Mouse (Mus musculus) forebrain, postnatal 0 days (tissue): ENCODE results near the gene Map2k7. TPM values are rescaled to one million over a fixed set of nuclear protein-coding genes. Genes with fewer than 3 reads are reported as not detected.

ENCODE experiments used
- ATAC-seq: fragments of 200-750 bp; cut with Nextera tagmentation; 2 replicates; pipeline ENCODE4 v1.8.0; 2017; ENCODE audit warnings: mild to moderate bottlenecking, moderate library complexity
- DNase-seq: peaks from one replicate; pipeline ENCODE4 v3.0.0-alpha.2; 2015
- H3K27ac ChIP-seq: fragments of 300-500 bp; sonication (generic); 2 replicates; pipeline ENCODE4 v1.5.1; 2014; ENCODE audit warnings: low read depth, mild to moderate bottlenecking, antibody characterized with exemption, low read length, moderate library complexity, mixed read lengths
- H3K27me3 ChIP-seq: fragments of 300-500 bp; sonication (generic); 2 replicates; pipeline ENCODE4 v1.6.1; 2014; ENCODE audit warnings: mild to moderate bottlenecking, low read length, mixed read lengths; ENCODE audit not compliant: insufficient read depth
- H3K36me3 ChIP-seq: fragments of 300-500 bp; sonication (generic); 2 replicates; pipeline ENCODE4 v1.6.1; 2014; ENCODE audit warnings: mild to moderate bottlenecking, moderate library complexity; ENCODE audit not compliant: insufficient read depth
- H3K4me1 ChIP-seq: fragments of 300-500 bp; sonication (generic); 2 replicates; pipeline ENCODE4 v1.6.1; 2014; ENCODE audit warnings: antibody characterized with exemption; ENCODE audit not compliant: insufficient read depth
- H3K4me2 ChIP-seq: fragments of 300-500 bp; sonication (generic); 2 replicates; pipeline ENCODE4 v1.6.1; 2014; ENCODE audit warnings: low read depth, mild to moderate bottlenecking, moderate library complexity
- H3K4me3 ChIP-seq: fragments of 300-500 bp; sonication (generic); 2 replicates; pipeline ENCODE4 v1.5.1; 2014; ENCODE audit warnings: low read depth, low read length, mixed read lengths
- H3K9ac ChIP-seq: fragments of 300-500 bp; sonication (generic); 2 replicates; pipeline ENCODE4 v1.6.1; 2014; ENCODE audit warnings: mild to moderate bottlenecking
- H3K9me3 ChIP-seq: fragments of 300-500 bp; sonication (generic); 2 replicates; pipeline ENCODE4 v1.6.1; 2016; ENCODE audit warnings: low read length
- CTCF ChIP-seq: sonication (generic); IDR thresholded peaks from 2 replicates; pipeline ENCODE4 v1.5.1; 2016; ENCODE audit warnings: antibody characterized with exemption, control low read depth, low read depth
- WGBS: fragments of 180-500 bp; shearing (Covaris S2); extraction: QIAGEN DNeasy Blood & Tissue Kit; methylation state at CpG from one replicate; pipeline ENCODE4 v1.1.7; 2014; 5-methylcytosine and 5-hydroxymethylcytosine counted together
- polyA plus RNA-seq: library from polyadenylated mRNA; unstranded; fragments of >200 nt; fragmentation: Nextera tagmentation; extraction: Ambion mirVana; gene quantifications from 2 replicates; pipeline ENCODE4 v1.2.1, GENCODE M21; 2015
- total RNA-seq: library from RNA; depleted of rRNA; stranded (reverse); fragments of >200 nt; gene quantifications from 2 replicates; pipeline ENCODE4 v1.2.3, GENCODE M21; 2014

The Map2k7 gene
- total and polyA plus RNA-seq, 2 experiments from 2014 or later = 24.4 to 45.8 TPM

DNA sequence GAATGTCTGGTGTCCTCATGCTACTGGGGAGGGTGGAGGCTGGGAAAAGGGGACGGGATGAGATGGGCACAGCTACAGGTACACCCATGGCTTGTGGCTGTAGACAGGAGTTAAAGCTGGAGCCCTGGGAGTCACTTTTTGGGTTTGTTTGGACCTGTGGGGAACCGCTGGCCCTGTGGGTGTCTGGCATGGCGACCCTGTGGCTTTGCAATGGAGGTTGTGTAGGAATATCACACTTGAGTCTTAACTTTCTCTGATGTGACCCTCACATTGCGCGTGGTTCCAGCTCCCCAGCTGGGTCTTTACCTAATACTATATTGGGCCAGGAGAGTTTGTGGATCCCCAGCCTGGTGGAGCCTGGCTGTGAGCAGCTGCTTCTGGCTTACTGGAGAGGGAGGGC is 6.5 kb downstream of the Map2k7 start:
- DNase-seq (no peak), ATAC-seq (no peak)
- Histone ChIP-seq H3K27me3 (no peaks in the 10 kb centered on the region), H3K4me2 (no peak overlapping the region), H3K9me3 (no peaks in the 10 kb centered on the region), H3K4me3 (no peak overlapping the region), H3K9ac (no peak overlapping the region), H3K27ac (no peak overlapping the region), H3K36me3 (peaks cover 79% of the 10 kb centered on the region), H3K4me1 (peaks cover 5% of the 10 kb centered on the region; the same call in 1 of the 2 replicates)
- no peak for TF ChIP-seq CTCF
- 98% methylated on average over 5 of the region's 5 CpGs for WGBS

DNA sequence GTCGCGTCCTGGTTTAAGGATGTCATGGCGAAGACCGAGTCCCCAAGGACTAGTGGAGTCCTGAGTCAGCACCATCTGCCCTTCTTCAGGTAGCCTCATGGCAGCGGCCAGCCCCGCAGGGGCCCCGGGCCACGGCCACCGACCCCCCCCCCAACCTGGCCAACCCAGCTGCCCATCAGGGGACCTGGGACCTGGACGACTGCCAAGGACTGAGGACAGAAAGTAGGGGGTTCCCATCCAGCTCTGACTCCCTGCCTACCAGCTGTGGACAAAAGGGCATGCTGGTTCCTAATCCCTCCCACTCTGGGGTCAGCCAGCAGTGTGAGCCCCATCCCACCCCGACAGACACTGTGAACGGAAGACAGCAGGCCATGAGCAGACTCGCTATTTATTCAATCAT is 7.2 kb downstream of the Map2k7 start:
- no peak overlapping the region for H3K9ac ChIP-seq
- TF ChIP-seq CTCF = no peak
- no peak overlapping the region for H3K4me3 ChIP-seq
- H3K36me3 ChIP-seq = peaks cover 76% of the 10 kb centered on the region
- ATAC-seq (no peak), DNase-seq (no peak)
- no peaks in the 10 kb centered on the region for H3K27me3 ChIP-seq
- no peak overlapping the region for H3K4me2 ChIP-seq
- 81% methylated on average over 13 of the region's 13 CpGs for WGBS
- no peak overlapping the region for H3K27ac ChIP-seq
- no peaks in the 10 kb centered on the region for H3K4me1 ChIP-seq
- no peaks in the 10 kb centered on the region for H3K9me3 ChIP-seq

DNA sequence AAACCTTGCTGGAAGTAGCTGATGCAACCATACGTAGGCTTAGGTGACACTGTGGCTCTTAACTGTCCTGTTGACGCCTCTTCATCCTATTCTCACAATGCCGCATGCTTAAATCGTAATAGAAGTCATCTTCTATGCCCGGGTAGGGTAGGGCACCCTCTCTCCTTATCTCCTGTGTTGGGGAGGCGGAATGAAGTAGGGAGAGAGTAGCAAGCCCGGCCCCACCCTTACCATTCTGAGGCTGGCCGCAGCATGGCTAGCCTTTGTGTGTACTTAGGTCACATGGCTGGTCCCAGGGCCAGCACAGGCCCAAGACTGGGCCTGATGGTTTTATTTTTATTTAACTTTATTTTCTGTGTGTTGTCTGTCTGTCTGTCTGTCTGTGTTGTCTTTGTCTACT is 8.7 kb downstream of the Map2k7 start:
- H3K4me3 ChIP-seq = no peak overlapping the region
- peaks cover 66% of the 10 kb centered on the region for H3K36me3 ChIP-seq
- H3K4me2 ChIP-seq = no peak overlapping the region
- H3K4me1 ChIP-seq = no peaks in the 10 kb centered on the region
- TF ChIP-seq CTCF = no peak
- WGBS = 91% methylated on average over 8 of the region's 8 CpGs
- ATAC-seq (no peak), DNase-seq (no peak)
- no peaks in the 10 kb centered on the region for H3K27me3 ChIP-seq
- H3K9me3 ChIP-seq = no peaks in the 10 kb centered on the region
- H3K9ac ChIP-seq = no peak overlapping the region
- no peak overlapping the region for H3K27ac ChIP-seq

DNA sequence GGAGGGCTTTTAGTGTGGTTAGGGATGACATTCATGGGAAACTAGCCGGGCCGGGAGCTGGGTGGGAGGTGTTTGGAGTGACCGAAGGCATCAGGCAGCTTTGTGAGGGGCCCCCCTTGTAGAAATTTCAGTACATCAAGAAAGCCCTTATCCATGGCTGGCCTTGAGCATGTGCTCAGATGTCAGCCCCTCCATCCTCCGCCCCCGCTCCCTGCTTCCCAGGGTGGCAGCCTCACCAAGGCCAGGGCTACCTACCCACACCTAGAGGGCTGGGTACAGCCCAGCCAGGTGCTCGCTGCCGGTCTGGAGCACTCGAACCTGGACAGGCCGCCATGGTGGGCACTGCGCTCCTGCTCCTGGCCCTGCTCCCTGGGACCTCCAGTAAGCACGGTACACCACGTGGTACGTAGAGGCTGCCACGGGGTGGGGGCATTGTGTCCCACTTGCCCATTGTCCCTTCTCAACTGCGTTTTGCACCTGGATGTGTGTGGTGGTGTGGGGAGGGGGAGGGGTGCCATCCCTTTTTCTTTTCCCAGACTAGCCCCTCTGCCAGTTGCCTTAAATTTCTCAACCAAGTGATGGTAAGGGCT is 9.5 kb downstream of the Map2k7 start, which contains the start of gene Tgfbr3l:
TSS of gene Tgfbr3l (plus strand) at position 264 of the 590 bp plus-strand sequence.
- H3K27ac ChIP-seq = no peak within 1 kb of the TSS
- no peak within 1 kb of the TSS for H3K4me2 ChIP-seq
- no peak for DNase-seq
- 0 out of 2 replicates have a peak, but pooled peaks cover 4% of the 10 kb centered on the region for H3K4me1 ChIP-seq
- H3K4me3 ChIP-seq = no peak within 1 kb of the TSS
- no peak within 1 kb of the TSS for H3K9ac ChIP-seq
- H3K27me3 ChIP-seq = no peaks in the 10 kb centered on the region
- H3K36me3 ChIP-seq = peaks cover 58% of the 10 kb centered on the region
- no peak for TF ChIP-seq CTCF
- no peaks in the 10 kb centered on the region for H3K9me3 ChIP-seq
- no peak for ATAC-seq
- 76% methylated on average over 15 of the region's 15 CpGs for WGBS

DNA sequence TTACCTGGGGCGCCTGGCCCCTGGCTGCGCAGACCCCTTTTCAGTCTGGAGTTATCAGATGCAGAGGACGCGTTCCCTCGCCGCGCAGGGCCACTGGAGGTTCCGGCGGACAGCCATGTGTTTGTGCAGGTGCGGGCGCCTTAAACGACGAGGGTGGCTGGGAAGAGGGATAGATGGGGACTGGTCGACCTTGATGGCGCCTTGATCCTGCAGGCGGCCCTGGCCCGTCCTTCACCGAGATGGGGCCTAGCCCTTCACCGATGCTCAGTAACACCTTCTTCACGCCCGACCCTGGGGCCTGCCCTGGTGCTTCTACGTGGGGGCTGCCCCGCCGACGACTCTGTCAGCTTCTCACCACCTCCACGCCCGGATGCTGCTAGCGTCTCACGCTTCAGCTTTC is 10.7 kb downstream of the Map2k7 start:
- DNase-seq = no peak
- H3K4me2 ChIP-seq = no peak overlapping the region
- no peak overlapping the region for H3K9ac ChIP-seq
- peaks cover 46% of the 10 kb centered on the region for H3K36me3 ChIP-seq
- no peak for TF ChIP-seq CTCF
- H3K9me3 ChIP-seq = no peaks in the 10 kb centered on the region
- ATAC-seq = no peak
- WGBS = 18% methylated on average over 29 of the region's 29 CpGs
- peaks cover 10% of the 10 kb centered on the region; the same call in 1 of the 2 replicates for H3K4me1 ChIP-seq
- no peak overlapping the region; the same call in 1 of the 2 replicates for H3K27ac ChIP-seq
- H3K4me3 ChIP-seq = no peak overlapping the region
- no peaks in the 10 kb centered on the region for H3K27me3 ChIP-seq

DNA sequence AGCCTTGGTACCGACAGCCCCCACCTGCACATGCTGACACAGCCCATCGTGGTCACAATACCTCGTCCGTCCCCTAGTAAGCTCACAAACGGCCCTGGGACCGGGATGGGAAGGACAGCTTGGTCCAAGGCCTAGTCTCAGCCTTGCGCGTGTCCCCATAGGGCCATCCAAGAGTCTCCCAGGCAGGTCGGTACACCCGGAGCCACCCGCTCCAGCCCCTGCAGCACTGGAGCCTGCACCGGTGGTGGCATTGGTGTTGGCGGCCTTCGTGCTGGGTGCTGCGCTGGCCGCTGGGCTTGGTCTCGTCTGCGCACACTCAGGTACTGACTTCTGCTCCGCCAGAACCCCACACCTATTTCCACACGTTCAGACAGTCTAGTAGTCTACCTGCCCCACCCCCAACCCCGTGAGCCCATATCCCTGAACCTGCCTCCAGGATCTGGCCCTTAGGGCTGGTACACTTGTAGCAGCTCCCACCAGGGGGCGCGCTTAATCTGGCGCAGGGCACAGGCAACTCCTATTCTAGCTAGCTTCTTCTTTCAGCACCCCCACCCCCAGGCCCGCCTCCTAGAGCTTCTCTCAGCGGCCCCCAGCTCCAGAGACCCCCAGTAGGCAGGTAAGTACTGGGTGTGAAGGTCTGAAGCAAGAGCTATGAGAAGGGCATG is 11.9 kb downstream of the Map2k7 start:
- ATAC-seq (peak; percentile 34), DNase-seq (peak; percentile 86)
- Histone ChIP-seq H3K9ac (no peak overlapping the region), H3K4me2 (no peak overlapping the region), H3K36me3 (peaks cover 45% of the 10 kb centered on the region), H3K4me3 (no peak overlapping the region), H3K27me3 (no peaks in the 10 kb centered on the region), H3K27ac (no peak overlapping the region), H3K9me3 (no peaks in the 10 kb centered on the region), H3K4me1 (peaks cover 10% of the 10 kb centered on the region; the same call in 1 of the 2 replicates)
- 34% methylated on average over 26 of the region's 26 CpGs for WGBS
- TF ChIP-seq CTCF = peak; percentile 87

DNA sequence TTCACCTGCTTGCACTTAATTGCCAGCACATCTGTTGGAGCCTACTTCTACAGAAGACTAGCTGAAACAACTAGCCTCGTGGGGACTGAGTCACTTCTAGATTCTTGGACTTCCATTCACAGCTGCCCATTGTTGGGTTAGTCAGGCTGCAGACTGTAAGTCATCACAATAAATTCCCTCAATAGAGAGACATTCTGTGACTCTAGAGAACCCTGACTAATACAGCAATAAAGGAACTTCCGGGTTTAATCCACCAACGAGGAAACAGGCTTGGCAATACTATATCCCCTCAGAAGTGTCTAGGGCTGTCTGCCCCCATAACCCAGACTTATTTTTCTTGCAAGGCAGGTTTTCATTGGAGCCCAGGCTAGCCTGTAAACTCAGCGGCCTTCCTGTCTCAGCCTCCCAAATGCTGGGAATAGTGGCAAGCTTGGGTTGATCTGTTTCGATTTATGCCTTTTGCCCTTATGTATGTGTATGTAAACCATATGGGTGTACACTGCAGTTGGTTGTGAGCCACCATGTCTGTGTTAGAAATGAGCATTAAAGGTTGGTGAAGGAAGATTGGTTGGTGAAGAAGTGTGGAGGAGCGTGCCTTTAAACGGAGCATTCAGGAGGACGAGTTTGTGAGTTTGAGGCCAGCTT is 13.7 kb downstream of the Map2k7 start:
- H3K27ac ChIP-seq = peak overlapping the region; percentile 96
- peaks cover 15% of the 10 kb centered on the region for H3K4me1 ChIP-seq
- H3K4me3 ChIP-seq = peak overlapping the region; percentile 89
- H3K4me2 ChIP-seq = peak overlapping the region; percentile 75
- DNase-seq (no peak), ATAC-seq (no peak)
- peaks cover 39% of the 10 kb centered on the region for H3K36me3 ChIP-seq
- no peaks in the 10 kb centered on the region for H3K9me3 ChIP-seq
- H3K27me3 ChIP-seq = no peaks in the 10 kb centered on the region
- peak overlapping the region; percentile 95 for H3K9ac ChIP-seq
- WGBS = 47% methylated on average over 8 of the region's 8 CpGs
- TF ChIP-seq CTCF = no peak
